Mouse (Mus musculus): Measurements from ENCODE around the gene Atl3.
"Not testable (repeated sequence)": the region's sequence is repeated elsewhere in the genome, so short reads cannot be mapped to it uniquely, and the experiment has no call there.

Atl3 gene

GRCm38 (mm10) chr19:7493352-7494186 lies at the start of gene Atl3:
Gene Atl3 (plus strand): TSS chr19:7494040.
- DNase-seq = no peak

GRCm38 (mm10) chr19:7445105-7445504 lies 48.7 kb upstream of the Atl3 start:
- no peak for DNase-seq

- DNase-seq = no peak
Observed at GRCm38 (mm10) chr19:7445596-7445995, 48.2 kb upstream of the Atl3 start.

DNA sequence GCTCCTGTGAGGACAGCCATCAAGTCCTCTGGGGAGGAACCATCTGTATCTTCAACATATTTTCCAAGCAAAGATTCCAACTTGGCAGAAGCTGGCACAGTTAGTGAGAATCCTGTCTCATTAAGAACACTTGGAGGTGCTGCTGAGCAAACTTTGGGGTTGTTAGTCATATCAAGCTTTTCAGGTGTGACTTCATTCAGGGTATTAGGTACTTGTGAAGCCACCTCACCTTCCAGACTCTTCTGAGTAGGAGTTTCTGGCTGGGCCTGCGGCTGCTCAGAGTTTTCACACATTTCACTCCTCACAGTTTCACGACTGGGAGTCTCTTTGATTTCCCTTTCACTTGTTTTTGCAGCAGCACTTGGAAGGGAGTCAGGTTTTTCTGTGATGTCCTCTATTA lies 37.0 kb upstream of the Atl3 start:
- DNase-seq = peak in 1 of 2 experiments; percentile 11

GRCm38 (mm10) chr19:7458901-7459300 lies 34.9 kb upstream of the Atl3 start:
- DNase-seq = no peak

DNA sequence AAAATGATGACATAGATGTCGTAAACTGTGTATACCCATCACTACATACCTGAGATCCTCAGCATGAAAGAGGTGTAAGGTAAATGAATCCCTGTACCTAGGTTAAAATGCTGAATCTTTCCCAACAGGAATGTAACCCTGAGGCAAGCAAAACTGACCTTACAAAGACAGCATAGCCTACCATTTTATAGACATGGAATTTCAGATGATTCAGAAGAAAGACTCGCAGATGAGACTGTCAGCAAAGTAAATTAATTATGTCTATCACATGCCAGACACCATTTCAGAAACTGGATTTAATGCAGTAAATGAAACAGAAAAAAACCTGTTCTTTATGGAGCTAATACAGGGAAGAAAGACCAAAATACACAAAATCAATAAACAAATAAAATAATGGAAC lies 34.5 kb upstream of the Atl3 start:
- no peak for DNase-seq

DNA sequence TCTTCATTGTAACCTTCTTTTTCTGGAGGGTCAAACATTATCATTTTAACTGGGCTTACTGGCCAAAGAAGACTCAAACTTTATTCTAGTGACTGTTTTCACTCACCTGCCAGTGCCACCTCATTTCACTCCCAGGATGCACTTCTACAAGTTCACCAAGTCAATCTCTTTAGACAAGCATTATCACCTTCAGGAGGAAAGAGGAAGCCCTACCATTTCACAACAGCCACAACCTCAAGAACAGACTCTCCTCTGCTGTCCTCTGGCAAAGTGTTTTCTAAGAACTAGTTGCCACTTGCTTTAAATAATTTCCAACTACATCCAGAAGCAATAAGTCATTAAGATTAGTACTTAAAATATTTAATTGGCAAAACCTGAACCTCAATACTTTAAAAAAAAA lies 25.9 kb upstream of the Atl3 start:
- DNase-seq = no peak

- DNase-seq = peak in 1 of 2 experiments; percentile 24
Observed at GRCm38 (mm10) chr19:7470643-7471042, 23.2 kb upstream of the Atl3 start.

- DNase-seq = no peak
Observed at GRCm38 (mm10) chr19:7479751-7480248, 14.0 kb upstream of the Atl3 start.

- peak in 1 of 2 experiments; percentile 23 for DNase-seq
Observed at GRCm38 (mm10) chr19:7481541-7482265, 12.1 kb upstream of the Atl3 start.

DNA sequence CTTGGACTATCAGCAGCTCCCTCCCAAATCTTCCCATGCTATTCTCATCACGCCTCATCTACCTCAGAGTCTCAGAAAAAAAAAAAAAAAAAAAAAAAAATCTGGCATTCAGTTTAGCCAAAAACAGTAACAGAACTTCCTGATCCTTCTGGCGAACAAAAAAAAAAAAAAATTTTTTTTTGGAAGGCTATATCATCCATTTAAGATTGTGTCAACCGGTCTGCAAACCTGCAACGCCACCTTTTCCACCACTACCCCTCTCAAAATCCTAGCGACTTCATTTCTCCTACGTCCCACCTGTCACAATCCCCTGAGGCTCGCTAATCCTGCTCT lies 11.6 kb upstream of the Atl3 start:
- DNase-seq = no peak

DNA sequence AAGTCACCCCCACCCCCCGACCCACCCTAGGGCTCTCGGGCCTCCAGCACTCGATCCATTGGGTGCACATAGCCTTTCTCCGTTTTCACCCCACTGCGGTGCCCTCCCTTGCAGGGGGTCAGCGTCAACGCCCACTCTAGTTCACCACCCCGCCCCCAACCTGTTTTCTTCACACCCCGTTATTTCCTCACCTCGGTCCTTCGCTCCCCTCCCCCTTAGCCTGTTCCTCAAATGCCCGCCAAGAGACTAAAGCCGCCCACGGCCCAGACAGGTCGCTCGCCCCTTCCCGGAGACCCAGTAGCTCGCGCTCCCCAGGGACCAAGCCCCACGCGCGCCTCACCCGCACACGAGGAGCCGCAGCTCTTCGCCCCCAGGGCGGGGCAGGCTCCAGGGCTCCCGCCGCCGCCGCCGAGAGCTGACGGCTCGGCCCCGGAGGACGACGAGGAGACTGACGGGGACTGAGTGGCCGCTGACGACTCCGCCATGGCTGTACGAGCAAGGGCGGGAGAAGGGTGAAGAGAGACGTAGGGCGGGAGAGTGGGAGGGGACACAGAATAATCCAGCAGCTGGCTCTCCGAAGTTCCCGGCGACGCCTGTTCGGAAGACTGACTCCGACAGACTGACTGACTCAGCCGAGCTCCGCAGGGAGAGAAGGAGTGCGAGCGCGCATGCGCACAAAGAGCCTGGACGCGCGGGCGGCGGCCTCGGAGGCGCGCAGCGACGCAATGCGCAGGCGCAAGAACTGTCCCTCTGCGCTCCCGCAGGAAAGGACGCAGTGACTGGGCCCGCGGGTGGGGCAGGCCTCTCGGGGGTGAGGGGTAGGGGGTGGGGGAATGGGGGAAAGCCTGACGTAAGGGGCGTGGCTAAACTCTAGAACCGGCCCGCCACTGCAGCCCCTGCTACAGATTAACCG lies 11.0 kb upstream of the Atl3 start, which contains the start of gene Rtn3:
Gene Rtn3, minus strand, starts transcription at position 683 of the 913 bp plus-strand sequence.
- peak; percentile 96 to 97 for DNase-seq

GRCm38 (mm10) chr19:7483512-7483882 lies 10.3 kb upstream of the Atl3 start:
- DNase-seq = no peak

DNA sequence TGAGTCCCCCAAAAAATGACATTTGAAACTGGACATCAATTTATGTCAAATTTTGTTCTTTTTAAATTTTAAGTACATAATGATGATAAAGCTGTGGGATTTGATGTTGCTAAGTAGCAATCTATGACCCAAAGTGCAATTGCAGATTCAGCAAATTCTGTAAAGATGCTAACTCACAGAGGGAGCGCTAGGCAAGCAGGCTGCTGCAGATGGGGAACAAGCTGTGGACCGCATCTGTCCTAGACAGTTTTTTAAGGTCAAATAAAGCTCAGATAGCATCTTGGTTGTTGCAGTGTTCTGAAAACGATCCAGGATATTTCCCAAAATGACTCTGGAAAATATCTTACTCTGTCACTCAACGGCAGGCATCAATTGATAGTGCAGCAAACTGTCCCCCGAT lies 9.8 kb upstream of the Atl3 start:
- DNase-seq = no peak

DNA sequence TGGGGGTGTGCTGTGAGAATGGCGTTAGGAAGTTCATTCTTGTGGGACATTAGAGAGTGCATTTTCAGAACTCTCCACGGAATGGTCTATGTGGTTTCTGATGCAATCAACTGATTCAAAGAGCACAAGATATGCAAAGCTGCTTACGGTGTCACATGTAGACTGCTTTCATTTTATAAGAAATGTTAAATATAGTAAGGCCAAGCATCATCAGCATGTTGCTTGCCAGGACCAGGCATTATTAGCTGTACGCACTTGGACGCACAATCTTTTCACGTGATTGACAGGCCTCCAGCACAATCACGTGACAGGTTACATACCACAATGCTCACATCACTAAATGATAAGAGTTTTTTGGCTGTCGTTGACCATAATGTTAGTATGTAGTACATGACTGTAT lies 6.2 kb upstream of the Atl3 start:
- DNase-seq = no peak

- no peak for DNase-seq
Observed at GRCm38 (mm10) chr19:7491960-7492359, 1.9 kb upstream of the Atl3 start.

DNA sequence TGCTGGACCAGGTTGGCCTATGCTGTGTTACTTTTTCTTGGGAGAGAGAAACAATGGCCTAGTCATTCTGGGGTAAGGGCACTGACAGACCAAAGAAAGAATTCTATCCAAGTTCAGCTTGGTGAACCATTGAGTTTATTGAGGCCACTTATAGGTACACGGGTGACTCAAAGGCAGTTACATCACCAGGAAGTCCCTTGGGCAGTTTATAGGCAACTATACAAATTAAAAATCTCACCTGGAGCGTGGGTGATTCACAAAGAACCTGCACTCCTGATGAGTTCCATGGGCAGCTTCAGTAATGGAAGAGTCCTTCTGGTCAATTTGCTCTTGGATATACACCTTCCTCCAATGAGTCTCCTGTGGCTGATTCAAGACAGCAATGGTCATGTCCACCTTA lies 1.2 kb upstream of the Atl3 start:
- no peak for DNase-seq

- peak; percentile 97 to 98 for DNase-seq
Observed at GRCm38 (mm10) chr19:7494187-7495015, 561 bp downstream of the Atl3 start.

DNA sequence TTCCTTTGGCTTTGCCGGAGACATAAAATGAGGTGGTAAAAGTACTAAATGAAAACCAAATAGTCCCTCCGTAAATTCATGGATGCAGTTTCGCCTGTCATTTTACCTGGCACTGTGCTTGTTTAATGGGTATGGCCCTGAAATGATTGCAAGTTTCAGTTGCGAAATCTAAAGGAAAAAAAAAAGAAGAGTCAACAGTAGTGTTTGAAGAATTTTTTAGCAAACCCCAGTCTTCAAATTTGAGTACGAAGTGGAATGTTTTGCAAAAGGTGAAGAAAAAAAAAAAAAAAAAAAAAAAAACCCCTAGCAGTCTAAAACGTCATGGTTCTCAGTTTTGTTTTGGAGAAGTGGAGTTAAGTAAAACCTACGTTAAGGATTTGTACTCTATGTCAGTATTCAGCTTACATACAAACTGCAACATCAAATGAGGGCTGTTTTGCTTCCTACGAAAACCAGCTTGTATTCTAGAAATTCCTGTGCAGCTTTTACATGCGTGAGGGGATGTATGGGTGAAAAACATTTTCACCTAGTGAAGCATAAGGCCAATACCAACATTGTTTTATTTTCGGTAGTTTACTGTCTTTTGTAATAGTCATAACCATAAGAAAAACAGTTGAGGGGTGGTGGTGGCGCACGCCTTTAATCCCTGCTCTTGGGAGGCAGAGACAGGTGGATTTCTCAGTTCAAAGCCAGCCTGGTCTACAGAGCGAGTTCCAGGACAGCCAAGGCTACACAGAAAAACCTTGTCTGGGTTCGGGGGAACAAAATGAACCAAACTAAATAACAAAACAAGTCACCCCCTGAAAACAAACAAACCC lies 1.6 kb downstream of the Atl3 start:
- no peak for DNase-seq

DNA sequence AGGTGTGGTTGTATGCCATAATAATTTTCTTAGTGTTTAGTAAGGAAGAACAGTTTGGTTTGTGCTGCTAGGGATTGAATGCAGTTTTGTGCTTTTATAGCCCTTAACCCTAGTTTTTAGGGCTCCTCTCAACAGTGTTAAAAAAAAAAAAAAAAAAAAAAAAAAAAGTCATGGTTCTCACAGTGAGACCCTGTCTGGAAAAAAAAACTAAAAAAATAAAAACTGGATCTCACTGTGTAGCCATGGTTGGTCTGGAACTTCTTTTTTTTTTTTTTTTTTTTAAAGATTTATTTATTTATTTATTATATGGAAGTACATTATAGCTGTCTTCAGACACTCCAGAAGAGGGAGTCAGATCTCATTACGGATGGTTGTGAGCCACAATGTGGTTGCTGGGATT lies 2.2 kb downstream of the Atl3 start:
- not testable (repeated sequence) for DNase-seq

GRCm38 (mm10) chr19:7498816-7499215 lies 5.0 kb downstream of the Atl3 start:
- DNase-seq = peak in 1 of 2 experiments; percentile 22
